Mouse (Mus musculus) brain, embryonic 14.5 days (tissue): ENCODE data around the gene Gm17304.

Experiments used
- CTCF ChIP-seq: fragments of 200-500 bp; IDR thresholded peaks from 2 replicates; pipeline ENCODE4 v1.5.1; 2012; ENCODE audit warnings: inconsistent platforms, mild to moderate bottlenecking, moderate library complexity, borderline replicate concordance; ENCODE audit not compliant: insufficient read depth, insufficient read length; ENCODE audit errors: extremely low read depth
- POLR2A ChIP-seq: fragments of 200-500 bp; IDR thresholded peaks from 2 replicates; pipeline ENCODE4 v1.6.1; 2012; ENCODE audit warnings: mild to moderate bottlenecking, inconsistent platforms, borderline replicate concordance; ENCODE audit not compliant: poor library complexity, insufficient read depth, insufficient read length, severe bottlenecking; ENCODE audit errors: extremely low read depth

GRCm38 (mm10) chr5:106580943-106581342 is 28.0 kb upstream of the Gm17304 start:
- TF ChIP-seq POLR2A, result no peak
- no peak for TF ChIP-seq CTCF
